Mouse (Mus musculus): ENCODE results near the gene Lmnb2. TPM values are rescaled to one million over a fixed set of nuclear protein-coding genes. Genes with fewer than 3 reads are reported as not detected.

Lmnb2 gene
- polyA plus RNA-seq, 1 experiment from 2014 or later: 27.5 TPM

GRCm38 (mm10) chr10:80858350-80858935, 59.6 kb downstream of the Lmnb2 start:
- Histone ChIP-seq H3K9ac (ENCODE audit: low read length) (no peak overlapping the region), H3K9me3 (replicated peaks; ENCODE audit: control insufficient read depth, low read length) (no peaks in the 10 kb centered on the region), H3K4me2 (ENCODE audit: low read depth, low read length) (no peak overlapping the region), H3K4me1 (ENCODE audit: control insufficient read depth, insufficient read depth, low read length) (peaks cover 19% of the 10 kb centered on the region), H3K4me3 (ENCODE audit: low read length) (no peak overlapping the region), H3K36me3 (ENCODE audit: control insufficient read depth, insufficient read depth) (peaks cover 8% of the 10 kb centered on the region; the same call in 1 of the 2 replicates), H3K27ac (ENCODE audit: low read length) (no peak overlapping the region), H3K27me3 (ENCODE audit: control insufficient read depth, insufficient read depth, low read length) (no peaks in the 10 kb centered on the region)
- ATAC-seq (replicated peaks; ENCODE audit: extremely low read depth, insufficient read depth, low FRiP score): no peak
- 71% methylated on average over 7 of the region's 7 CpGs for WGBS

- H3K36me3 ChIP-seq (ENCODE audit: control insufficient read depth, insufficient read depth): peaks cover 13% of the 10 kb centered on the region; the same call in 1 of the 2 replicates
- H3K4me3 ChIP-seq (ENCODE audit: low read length): no peak overlapping the region
- peaks cover 19% of the 10 kb centered on the region for H3K4me1 ChIP-seq (ENCODE audit: control insufficient read depth, insufficient read depth, low read length)
- H3K27ac ChIP-seq (ENCODE audit: low read length): no peak overlapping the region
- H3K9ac ChIP-seq (ENCODE audit: low read length): no peak overlapping the region
- WGBS: 66% methylated on average over 3 of the region's 3 CpGs
- H3K9me3 ChIP-seq (replicated peaks; ENCODE audit: control insufficient read depth, low read length): no peaks in the 10 kb centered on the region
- no peak for ATAC-seq (replicated peaks; ENCODE audit: extremely low read depth, insufficient read depth, low FRiP score)
- H3K4me2 ChIP-seq (ENCODE audit: low read depth, low read length): no peak overlapping the region
- no peaks in the 10 kb centered on the region for H3K27me3 ChIP-seq (ENCODE audit: control insufficient read depth, insufficient read depth, low read length)
Measured at GRCm38 (mm10) chr10:80857848-80858247, 60.2 kb downstream of the Lmnb2 start.

GRCm38 (mm10) chr10:80857386-80857785, 60.7 kb downstream of the Lmnb2 start:
- no peaks in the 10 kb centered on the region for H3K27me3 ChIP-seq (ENCODE audit: control insufficient read depth, insufficient read depth, low read length)
- no peak overlapping the region for H3K9ac ChIP-seq (ENCODE audit: low read length)
- H3K4me1 ChIP-seq (ENCODE audit: control insufficient read depth, insufficient read depth, low read length): peaks cover 19% of the 10 kb centered on the region
- 79% methylated on average over 8 of the region's 8 CpGs for WGBS
- H3K4me2 ChIP-seq (ENCODE audit: low read depth, low read length): no peak overlapping the region
- H3K27ac ChIP-seq (ENCODE audit: low read length): no peak overlapping the region
- H3K4me3 ChIP-seq (ENCODE audit: low read length): no peak overlapping the region
- peaks cover 16% of the 10 kb centered on the region for H3K36me3 ChIP-seq (ENCODE audit: control insufficient read depth, insufficient read depth)
- H3K9me3 ChIP-seq (replicated peaks; ENCODE audit: control insufficient read depth, low read length): no peaks in the 10 kb centered on the region
- ATAC-seq (replicated peaks; ENCODE audit: extremely low read depth, insufficient read depth, low FRiP score): no peak

- no peak for ATAC-seq (replicated peaks; ENCODE audit: extremely low read depth, insufficient read depth, low FRiP score)
- Histone ChIP-seq H3K27ac (ENCODE audit: low read length) (no peak overlapping the region), H3K36me3 (ENCODE audit: control insufficient read depth, insufficient read depth) (peaks cover 16% of the 10 kb centered on the region), H3K4me1 (ENCODE audit: control insufficient read depth, insufficient read depth, low read length) (peaks cover 19% of the 10 kb centered on the region), H3K4me2 (ENCODE audit: low read depth, low read length) (no peak overlapping the region), H3K9me3 (replicated peaks; ENCODE audit: control insufficient read depth, low read length) (no peaks in the 10 kb centered on the region), H3K27me3 (ENCODE audit: control insufficient read depth, insufficient read depth, low read length) (no peaks in the 10 kb centered on the region), H3K9ac (ENCODE audit: low read length) (no peak overlapping the region; the same call in 1 of the 2 replicates), H3K4me3 (ENCODE audit: low read length) (no peak overlapping the region)
- 71% methylated on average over 5 of the region's 5 CpGs for WGBS
Measured at GRCm38 (mm10) chr10:80856908-80857307, 61.1 kb downstream of the Lmnb2 start.

GRCm38 (mm10) chr10:80856267-80856666, 61.8 kb downstream of the Lmnb2 start:
- Histone ChIP-seq H3K27ac (ENCODE audit: low read length) (no peak overlapping the region), H3K4me2 (ENCODE audit: low read depth, low read length) (peak overlapping the region; percentile 99), H3K4me1 (ENCODE audit: control insufficient read depth, insufficient read depth, low read length) (peaks cover 19% of the 10 kb centered on the region), H3K27me3 (ENCODE audit: control insufficient read depth, insufficient read depth, low read length) (no peaks in the 10 kb centered on the region), H3K9ac (ENCODE audit: low read length) (peak overlapping the region; percentile 11; the same call in 1 of the 2 replicates), H3K36me3 (ENCODE audit: control insufficient read depth, insufficient read depth) (peaks cover 16% of the 10 kb centered on the region), H3K4me3 (ENCODE audit: low read length) (no peak overlapping the region; the same call in 1 of the 2 replicates), H3K9me3 (replicated peaks; ENCODE audit: control insufficient read depth, low read length) (no peaks in the 10 kb centered on the region)
- 63% methylated on average over 3 of the region's 3 CpGs for WGBS
- ATAC-seq (replicated peaks; ENCODE audit: extremely low read depth, insufficient read depth, low FRiP score): no peak

GRCm38 (mm10) chr10:80855749-80856073, 62.3 kb downstream of the Lmnb2 start:
- H3K36me3 ChIP-seq (ENCODE audit: control insufficient read depth, insufficient read depth): peaks cover 16% of the 10 kb centered on the region
- no peak overlapping the region for H3K27ac ChIP-seq (ENCODE audit: low read length)
- H3K4me2 ChIP-seq (ENCODE audit: low read depth, low read length): peak overlapping the region; percentile 99
- no peaks in the 10 kb centered on the region for H3K9me3 ChIP-seq (replicated peaks; ENCODE audit: control insufficient read depth, low read length)
- no peaks in the 10 kb centered on the region for H3K27me3 ChIP-seq (ENCODE audit: control insufficient read depth, insufficient read depth, low read length)
- H3K9ac ChIP-seq (ENCODE audit: low read length): peak overlapping the region; percentile 90
- peak overlapping the region; percentile 82 for H3K4me3 ChIP-seq (ENCODE audit: low read length)
- no peak for ATAC-seq (replicated peaks; ENCODE audit: extremely low read depth, insufficient read depth, low FRiP score)
- H3K4me1 ChIP-seq (ENCODE audit: control insufficient read depth, insufficient read depth, low read length): peaks cover 19% of the 10 kb centered on the region
- WGBS: 16% methylated on average over 11 of the region's 11 CpGs

GRCm38 (mm10) chr10:80854913-80855748, 62.9 kb downstream of the Lmnb2 start, which contains the start of the genes Lsm7 and Sppl2b:
Gene Lsm7 (minus strand): TSS chr10:80855209.
Gene Sppl2b (plus strand): TSS chr10:80855275.
- H3K4me1 ChIP-seq (ENCODE audit: control insufficient read depth, insufficient read depth, low read length): peaks cover 19% of the 10 kb centered on the region
- peak within 1 kb of the TSS; percentile 58; the same call in 1 of the 2 replicates for H3K27ac ChIP-seq (ENCODE audit: low read length)
- H3K9ac ChIP-seq (ENCODE audit: low read length): peak within 1 kb of the TSS; percentile 90
- WGBS: under 1% methylated on average over 81 of the region's 81 CpGs
- peak within 1 kb of the TSS; percentile 82 for H3K4me3 ChIP-seq (ENCODE audit: low read length)
- H3K9me3 ChIP-seq (replicated peaks; ENCODE audit: control insufficient read depth, low read length): no peaks in the 10 kb centered on the region
- peak; percentile 88 for ATAC-seq (replicated peaks; ENCODE audit: extremely low read depth, insufficient read depth, low FRiP score)
- H3K27me3 ChIP-seq (ENCODE audit: control insufficient read depth, insufficient read depth, low read length): no peaks in the 10 kb centered on the region
- peak within 1 kb of the TSS; percentile 99 for H3K4me2 ChIP-seq (ENCODE audit: low read depth, low read length)
- peaks cover 16% of the 10 kb centered on the region for H3K36me3 ChIP-seq (ENCODE audit: control insufficient read depth, insufficient read depth)
